Mouse (Mus musculus): Measurements from ENCODE around the gene Rara.

DNA sequence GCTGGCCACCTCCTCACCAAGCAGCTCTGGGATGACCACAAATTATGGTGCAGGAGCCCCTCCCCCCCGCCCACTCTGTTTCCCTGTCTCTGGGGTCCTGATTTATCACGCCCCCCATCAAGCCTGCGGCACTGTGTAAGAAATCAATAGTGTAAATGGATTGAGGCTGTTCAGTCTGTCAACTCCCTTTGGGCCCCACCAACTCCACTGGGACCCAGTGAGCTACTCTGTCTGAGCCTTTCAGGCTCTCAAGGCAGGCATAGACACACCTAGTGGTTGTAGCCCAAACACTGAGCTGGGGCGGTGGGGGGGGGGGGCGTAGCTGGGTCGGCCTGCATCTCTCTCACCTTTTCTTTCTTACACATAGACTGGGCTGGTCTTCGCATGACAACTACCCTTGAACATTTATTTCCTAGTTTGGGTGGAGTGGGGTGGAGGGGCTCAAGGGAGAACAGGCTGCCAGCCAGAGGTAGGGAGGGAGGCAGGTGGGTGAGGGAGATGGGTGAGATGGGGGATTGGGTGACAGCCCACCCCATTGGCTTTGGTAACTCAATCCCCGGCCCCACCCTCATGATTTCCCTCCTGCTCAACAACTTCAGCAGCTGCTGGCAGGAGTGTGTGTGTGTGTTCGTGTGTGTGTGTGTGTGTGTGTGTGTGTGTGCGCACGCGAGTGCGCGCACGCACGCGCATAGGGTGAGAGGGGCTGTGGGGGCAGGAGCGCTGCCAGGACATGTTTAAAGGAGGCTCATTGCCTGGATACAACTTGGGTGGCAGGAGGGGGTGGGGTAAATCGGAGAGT is 4.9 kb downstream of the Rara start:
- TF ChIP-seq CTCF (IDR thresholded peaks at IDR 0.05; ENCODE audit: low read depth) (no peak), EP300 (optimal IDR thresholded peaks at IDR 0.05) (no peak)

Measured in stomach, postnatal 0 days (tissue).